Mouse (Mus musculus): Measurements from ENCODE around the gene Wwp2.

GRCm38 (mm10) chr8:107528786-107529185 lies 92.6 kb downstream of the Wwp2 start:
- TF ChIP-seq POLR2A (IDR thresholded peaks at IDR 0.05; ENCODE audit: control insufficient read depth, low read depth, low read length) (no peak), CTCF (IDR thresholded peaks at IDR 0.05; ENCODE audit: control insufficient read depth, insufficient read depth, insufficient replicate concordance, low read depth, low read length) (no peak)
